In genomic region chr2:27785973-27786417, GRCm38 (mm10) we compare ENCODE assay signal across 15 mouse cellular contexts.
A peak's percentile ranks its signal among the peaks of the same experiment; 100 is the strongest.
DNase-seq lines count a peak whose midpoint lies in the region; ATAC-seq lines count a peak whose summit lies in the region.
"Had no signal": no experiment of that assay in that cellular context is flagged by ENCODE, and none has a peak within 500 bp of the region (broad histone marks: within the 10 kb centered on the region; RNA-seq: fewer than 3 reads in every experiment).

No protein-coding gene starts in this region.

- H3K27ac ChIP-seq in stomach, embryonic 15.5 days: peak overlapping the region; percentile 61; the same call in 1 of the 2 replicates
- H3K27ac ChIP-seq: layer of hippocampus, adult 2 months; limb, embryonic 13.5 days; macrophage had no signal

- 67% methylated on average over 6 of the region's 6 CpGs for WGBS in stomach, embryonic 15.5 days

- H3K4me1 ChIP-seq in stomach, embryonic 15.5 days: peaks cover 7% of the 10 kb centered on the region; the same call in 1 of the 2 replicates

- no peaks in the 10 kb centered on the region for H3K9me3 ChIP-seq in stomach, embryonic 15.5 days
- H3K9me3 ChIP-seq: limb, embryonic 13.5 days had no signal

- ATAC-seq in frontal cortex, adult (ENCODE audit: low TSS enrichment): peak; percentile 91
- ATAC-seq in stomach, embryonic 15.5 days (ENCODE audit: insufficient read depth, low FRiP score, low read depth): no peak
- ATAC-seq: forebrain, postnatal 0 days had no signal

- H3K36me3 ChIP-seq in stomach, embryonic 15.5 days: no peaks in the 10 kb centered on the region
- H3K36me3 ChIP-seq: limb, embryonic 13.5 days had no signal

- H3K4me2 ChIP-seq in stomach, embryonic 15.5 days: no peak overlapping the region
- H3K4me2 ChIP-seq: limb, embryonic 13.5 days had no signal

- no peak for DNase-seq in frontal cortex, postnatal 25 days (ENCODE audit: low spot score in 2 of 2)
- DNase-seq in lung, postnatal 25 days (ENCODE audit: low spot score): peak; percentile 26
- DNase-seq in lung, adult 18-20 months: no peak
- peak; percentile 33 to 58 for DNase-seq in frontal cortex, postnatal 36 days (ENCODE audit: low spot score in 2 of 2)
- DNase-seq in spleen, adult 12 weeks (ENCODE audit: low spot score): no peak
- no peak for DNase-seq in spleen, postnatal 10 days (ENCODE audit: low spot score in 2 of 2)
- DNase-seq: adrenal gland, postnatal 14 days; cerebellum, adult 11-12 months; forebrain, postnatal 0 days; kidney, adult 2 months had no signal

- H3K4me3 ChIP-seq in stomach, embryonic 15.5 days (replicated peaks): no peak overlapping the region
- H3K4me3 ChIP-seq: layer of hippocampus, adult 2 months; limb, embryonic 13.5 days had no signal

- H3K27me3 ChIP-seq in stomach, embryonic 15.5 days (replicated peaks): no peaks in the 10 kb centered on the region
- H3K27me3 ChIP-seq: limb, embryonic 13.5 days had no signal

- H3K9ac ChIP-seq in stomach, embryonic 15.5 days: no peak overlapping the region
- H3K9ac ChIP-seq: forebrain, postnatal 0 days; limb, embryonic 13.5 days had no signal

Comparison
In these comparisons a context has a peak if more than half of its experiments do, and no peak if none do; other contexts are left out.
1. DNase-seq: peak in lung, postnatal 25 days (single experiment) and frontal cortex, postnatal 36 days (2 of 2); none in frontal cortex, postnatal 25 days (0 of 2), lung, adult 18-20 months (0 of 2), spleen, adult 12 weeks (single experiment) and spleen, postnatal 10 days (0 of 2).